Mouse (Mus musculus) heart, adult 2 months (tissue): ENCODE data around the gene Prpf40b.

Experiments
- CTCF ChIP-seq: fragments of 200-600 bp; IDR thresholded peaks from 2 replicates; pipeline ENCODE4 v1.8.1; 2022; ENCODE audit warnings: antibody characterized with exemption, mild to moderate bottlenecking, moderate library complexity
- EP300 ChIP-seq: fragments of 200-500 bp; IDR thresholded peaks from 2 replicates; pipeline ENCODE4 v1.6.1; 2011; ENCODE audit warnings: low read depth, low read length, control low read depth; ENCODE audit not compliant: insufficient read depth
- POLR2A ChIP-seq: fragments of 200-500 bp; IDR thresholded peaks from 2 replicates; pipeline ENCODE4 v1.6.1; 2011; ENCODE audit warnings: mild to moderate bottlenecking, low read depth, low read length, control low read depth; ENCODE audit not compliant: insufficient read depth

DNA sequence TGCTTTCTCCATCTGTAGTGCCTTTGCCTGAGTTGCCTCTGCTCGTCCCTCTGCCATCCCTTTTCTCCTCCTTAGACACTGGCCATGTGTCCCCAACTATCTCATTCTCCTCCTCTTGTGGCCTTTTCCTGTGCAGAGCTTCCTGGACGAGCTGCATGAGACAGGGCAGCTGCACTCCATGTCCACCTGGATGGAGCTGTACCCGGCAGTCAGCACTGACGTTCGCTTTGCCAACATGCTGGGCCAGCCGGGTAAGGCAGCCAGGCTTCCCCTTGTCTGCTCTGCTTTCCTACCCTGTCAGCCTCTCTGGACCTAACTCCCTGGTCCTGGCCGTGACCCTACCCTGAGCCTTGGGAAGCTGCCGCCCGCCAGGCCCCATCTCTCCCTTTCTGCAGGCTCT, 14.7 kb downstream of the Prpf40b start:
- TF ChIP-seq POLR2A (no peak), CTCF (no peak), EP300 (no peak)
